Mouse (Mus musculus): ENCODE measurements around the gene Eno3. TPM values are rescaled to one million over a fixed set of nuclear protein-coding genes. Genes with fewer than 3 reads are reported as not detected.

The Eno3 gene
- polyA plus RNA-seq, 1 experiment from 2014 or later, result 188 TPM

GRCm38 (mm10) chr11:70667271-70668150 lies 10.5 kb downstream of the Eno3 start:
- Histone ChIP-seq H3K4me1 (peaks cover 44% of the 10 kb centered on the region), H3K27ac (peak overlapping the region; percentile 96), H3K9me3 (no peaks in the 10 kb centered on the region), H3K36me3 (peaks cover 53% of the 10 kb centered on the region), H3K27me3 (ENCODE audit: insufficient read depth, poor library complexity, severe bottlenecking) (no peaks in the 10 kb centered on the region), H3K4me3 (peak overlapping the region; percentile 77)
- 77% methylated on average over 14 of the region's 14 CpGs for WGBS
- DNase-seq (ENCODE audit: low spot score), result no peak

- H3K27me3 ChIP-seq (ENCODE audit: insufficient read depth, poor library complexity, severe bottlenecking), result no peaks in the 10 kb centered on the region
- H3K9me3 ChIP-seq, result no peaks in the 10 kb centered on the region
- peaks cover 44% of the 10 kb centered on the region for H3K4me1 ChIP-seq
- peak overlapping the region; percentile 77 for H3K4me3 ChIP-seq
- 1% methylated on average over 15 of the region's 15 CpGs for WGBS
- H3K36me3 ChIP-seq, result peaks cover 47% of the 10 kb centered on the region
- DNase-seq (ENCODE audit: low spot score), result no peak
- peak overlapping the region; percentile 96 for H3K27ac ChIP-seq
Observed at GRCm38 (mm10) chr11:70668335-70668770, 11.4 kb downstream of the Eno3 start.

- H3K27ac ChIP-seq, result peak within 1 kb of the TSS; percentile 96
- H3K9me3 ChIP-seq, result no peaks in the 10 kb centered on the region
- under 1% methylated on average over 44 of the region's 44 CpGs for WGBS
- peak; percentile 100 for DNase-seq (ENCODE audit: low spot score)
- H3K4me3 ChIP-seq, result peak within 1 kb of the TSS; percentile 77
- H3K4me1 ChIP-seq, result peaks cover 42% of the 10 kb centered on the region
- no peaks in the 10 kb centered on the region for H3K27me3 ChIP-seq (ENCODE audit: insufficient read depth, poor library complexity, severe bottlenecking)
- H3K36me3 ChIP-seq, result peaks cover 46% of the 10 kb centered on the region
Observed at GRCm38 (mm10) chr11:70668771-70669505, 11.9 kb downstream of the Eno3 start, which contains the start of gene Spag7. Gene Spag7 (minus strand): TSS chr11:70669416.

GRCm38 (mm10) chr11:70669582-70670345 lies 12.8 kb downstream of the Eno3 start:
- no peaks in the 10 kb centered on the region for H3K9me3 ChIP-seq
- peak; percentile 94 for DNase-seq (ENCODE audit: low spot score)
- no peaks in the 10 kb centered on the region for H3K27me3 ChIP-seq (ENCODE audit: insufficient read depth, poor library complexity, severe bottlenecking)
- under 1% methylated on average over 31 of the region's 31 CpGs for WGBS
- peaks cover 45% of the 10 kb centered on the region for H3K36me3 ChIP-seq
- peak overlapping the region; percentile 77 for H3K4me3 ChIP-seq
- H3K27ac ChIP-seq, result peak overlapping the region; percentile 96
- peaks cover 41% of the 10 kb centered on the region for H3K4me1 ChIP-seq

GRCm38 (mm10) chr11:70670483-70670882 lies 13.5 kb downstream of the Eno3 start:
- Histone ChIP-seq H3K4me3 (peak overlapping the region; percentile 77), H3K27me3 (ENCODE audit: insufficient read depth, poor library complexity, severe bottlenecking) (no peaks in the 10 kb centered on the region), H3K36me3 (peaks cover 44% of the 10 kb centered on the region), H3K4me1 (peaks cover 41% of the 10 kb centered on the region), H3K27ac (peak overlapping the region; percentile 96), H3K9me3 (no peaks in the 10 kb centered on the region)
- 51% methylated on average over 14 of the region's 14 CpGs for WGBS
- DNase-seq (ENCODE audit: low spot score), result no peak

- 0 out of 2 replicates have a peak overlapping the region, but pooled peaks have one; percentile 77 for H3K4me3 ChIP-seq
Observed at GRCm38 (mm10) chr11:70671333-70672047, 14.5 kb downstream of the Eno3 start.

GRCm38 (mm10) chr11:70674014-70674413 lies 17.0 kb downstream of the Eno3 start:
- Histone ChIP-seq H3K4me1 (peaks cover 33% of the 10 kb centered on the region), H3K36me3 (peaks cover 50% of the 10 kb centered on the region), H3K9me3 (no peaks in the 10 kb centered on the region), H3K27me3 (ENCODE audit: insufficient read depth, poor library complexity, severe bottlenecking) (no peaks in the 10 kb centered on the region), H3K4me3 (no peak overlapping the region), H3K27ac (no peak overlapping the region)
- WGBS, result 84% methylated on average over 6 of the region's 6 CpGs
- DNase-seq (ENCODE audit: low spot score), result no peak

More at GRCm38 (mm10) chr11:70671333-70672047, 14.5 kb downstream of the Eno3 start:
- WGBS, result 81% methylated on average over 16 of the region's 16 CpGs
- Histone ChIP-seq H3K27me3 (ENCODE audit: insufficient read depth, poor library complexity, severe bottlenecking) (no peaks in the 10 kb centered on the region), H3K4me1 (peaks cover 41% of the 10 kb centered on the region), H3K36me3 (peaks cover 47% of the 10 kb centered on the region), H3K9me3 (no peaks in the 10 kb centered on the region), H3K27ac (peak overlapping the region; percentile 96; the same call in 1 of the 2 replicates)
- no peak for DNase-seq (ENCODE audit: low spot score)

- peaks cover 54% of the 10 kb centered on the region for H3K36me3 ChIP-seq
- no peak overlapping the region for H3K4me3 ChIP-seq
- no peak for DNase-seq (ENCODE audit: low spot score)
- H3K9me3 ChIP-seq, result no peaks in the 10 kb centered on the region
- no peak overlapping the region for H3K27ac ChIP-seq
- peaks cover 33% of the 10 kb centered on the region for H3K4me1 ChIP-seq
- 60% methylated on average over 11 of the region's 11 CpGs for WGBS
- H3K27me3 ChIP-seq (ENCODE audit: insufficient read depth, poor library complexity, severe bottlenecking), result no peaks in the 10 kb centered on the region
Observed at GRCm38 (mm10) chr11:70674501-70674900, 17.5 kb downstream of the Eno3 start.

- H3K9me3 ChIP-seq, result no peaks in the 10 kb centered on the region
- H3K27me3 ChIP-seq (ENCODE audit: insufficient read depth, poor library complexity, severe bottlenecking), result 0 out of 2 replicates have a peak, but pooled peaks cover 3% of the 10 kb centered on the region
- no peak overlapping the region for H3K4me3 ChIP-seq
- H3K36me3 ChIP-seq, result peaks cover 71% of the 10 kb centered on the region
- DNase-seq (ENCODE audit: low spot score), result no peak
- H3K27ac ChIP-seq, result no peak overlapping the region
- peaks cover 27% of the 10 kb centered on the region for H3K4me1 ChIP-seq
- 83% methylated on average over 9 of the region's 9 CpGs for WGBS
Observed at GRCm38 (mm10) chr11:70678092-70678491, 21.1 kb downstream of the Eno3 start.

GRCm38 (mm10) chr11:70678576-70678975 lies 21.6 kb downstream of the Eno3 start:
- Histone ChIP-seq H3K36me3 (peaks cover 75% of the 10 kb centered on the region), H3K27ac (no peak overlapping the region), H3K27me3 (ENCODE audit: insufficient read depth, poor library complexity, severe bottlenecking) (0 out of 2 replicates have a peak, but pooled peaks cover 3% of the 10 kb centered on the region), H3K4me1 (peaks cover 27% of the 10 kb centered on the region), H3K9me3 (no peaks in the 10 kb centered on the region), H3K4me3 (no peak overlapping the region)
- 81% methylated on average over 2 of the region's 2 CpGs for WGBS
- no peak for DNase-seq (ENCODE audit: low spot score)

GRCm38 (mm10) chr11:70679361-70679760 lies 22.4 kb downstream of the Eno3 start:
- H3K4me3 ChIP-seq, result no peak overlapping the region
- H3K27ac ChIP-seq, result no peak overlapping the region
- H3K4me1 ChIP-seq, result peaks cover 25% of the 10 kb centered on the region
- H3K27me3 ChIP-seq (ENCODE audit: insufficient read depth, poor library complexity, severe bottlenecking), result 0 out of 2 replicates have a peak, but pooled peaks cover 3% of the 10 kb centered on the region
- no peaks in the 10 kb centered on the region for H3K9me3 ChIP-seq
- peaks cover 75% of the 10 kb centered on the region for H3K36me3 ChIP-seq
- no peak for DNase-seq (ENCODE audit: low spot score)
- 92% methylated on average over 8 of the region's 8 CpGs for WGBS

GRCm38 (mm10) chr11:70679894-70680293 lies 22.9 kb downstream of the Eno3 start:
- WGBS, result 91% methylated on average over 8 of the region's 8 CpGs
- H3K4me1 ChIP-seq, result peaks cover 24% of the 10 kb centered on the region
- no peaks in the 10 kb centered on the region for H3K9me3 ChIP-seq
- DNase-seq (ENCODE audit: low spot score), result no peak
- 0 out of 2 replicates have a peak, but pooled peaks cover 3% of the 10 kb centered on the region for H3K27me3 ChIP-seq (ENCODE audit: insufficient read depth, poor library complexity, severe bottlenecking)
- H3K4me3 ChIP-seq, result no peak overlapping the region
- no peak overlapping the region for H3K27ac ChIP-seq
- H3K36me3 ChIP-seq, result peaks cover 76% of the 10 kb centered on the region
